Mouse (Mus musculus) urinary bladder, postnatal 36 days (tissue): ENCODE data around the gene Borcs5.

Experiments
- DNase-seq, 2 experiments: peaks; one replicate each; pipeline ENCODE4 v3.0.0; 2022; ENCODE audit warnings: low spot score in 2 of 2, mixed read lengths in 1 of 2

Gene Borcs5

DNA sequence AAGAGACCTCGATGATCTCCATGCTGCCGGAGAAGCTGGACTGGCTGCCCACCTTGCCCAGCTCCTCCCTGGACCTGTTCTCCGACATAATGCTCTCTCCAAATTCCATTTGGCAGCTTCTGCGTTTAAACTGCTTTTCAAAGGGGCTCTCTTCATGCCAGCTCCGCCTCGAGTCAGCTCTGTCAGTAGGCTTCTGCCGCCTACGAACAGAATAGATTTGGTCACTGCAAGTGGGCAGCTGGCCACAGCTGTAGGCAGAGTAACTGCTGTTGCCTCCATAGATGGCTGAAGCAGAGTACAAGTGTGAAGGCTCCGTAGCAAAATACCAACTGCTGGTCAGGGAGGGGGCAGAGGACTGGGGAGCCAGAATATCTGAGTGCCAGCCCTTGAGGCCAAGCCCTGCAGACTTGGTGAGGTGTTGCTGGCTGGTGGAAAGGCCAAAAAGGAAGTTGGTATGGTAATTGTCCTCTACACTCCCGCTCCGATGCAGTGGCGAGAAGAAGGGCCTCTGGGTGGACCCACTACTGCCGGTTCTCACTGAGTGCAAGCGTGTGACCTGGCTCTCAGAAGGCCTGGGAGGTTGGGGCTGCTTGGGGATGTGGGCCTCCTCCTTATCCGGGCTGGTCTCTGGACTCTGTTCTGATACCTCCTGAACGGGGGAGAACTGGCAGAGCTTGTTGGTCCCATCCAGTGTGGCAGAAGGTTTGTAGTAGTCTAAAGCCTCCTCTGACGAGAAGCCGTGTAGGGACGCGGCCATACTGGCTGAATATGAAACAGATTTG is 78.8 kb downstream of the Borcs5 start:
- no peak for DNase-seq

DNA sequence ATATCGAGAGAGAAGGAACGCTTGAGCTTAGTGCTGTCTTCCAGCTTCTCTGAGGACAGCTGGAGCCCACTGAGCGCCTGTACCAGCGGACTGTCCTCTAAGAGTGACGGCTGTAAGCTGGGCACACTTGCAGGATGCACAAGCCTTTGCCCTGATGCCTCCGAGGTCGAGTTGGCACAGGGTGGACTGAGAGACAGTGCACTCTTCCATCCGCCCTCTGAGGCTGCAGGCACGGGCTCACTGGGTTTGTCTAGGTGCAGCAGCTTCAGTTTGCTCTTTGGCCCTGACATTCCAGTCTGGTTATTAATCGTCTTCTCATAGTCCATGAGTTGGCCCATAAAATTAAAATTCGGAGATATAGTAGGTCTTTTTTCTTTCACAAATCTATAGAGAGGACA is 79.4 kb downstream of the Borcs5 start:
- DNase-seq = no peak

- no peak for DNase-seq
Observed at GRCm38 (mm10) chr6:134719156-134719555, 79.8 kb downstream of the Borcs5 start.

GRCm38 (mm10) chr6:134720150-134720549 is 80.8 kb downstream of the Borcs5 start:
- no peak for DNase-seq

GRCm38 (mm10) chr6:134721729-134722269 is 82.5 kb downstream of the Borcs5 start:
- no peak for DNase-seq

GRCm38 (mm10) chr6:134722906-134723305 is 83.6 kb downstream of the Borcs5 start:
- DNase-seq = no peak

GRCm38 (mm10) chr6:134723326-134723725 is 84.0 kb downstream of the Borcs5 start:
- no peak for DNase-seq

DNA sequence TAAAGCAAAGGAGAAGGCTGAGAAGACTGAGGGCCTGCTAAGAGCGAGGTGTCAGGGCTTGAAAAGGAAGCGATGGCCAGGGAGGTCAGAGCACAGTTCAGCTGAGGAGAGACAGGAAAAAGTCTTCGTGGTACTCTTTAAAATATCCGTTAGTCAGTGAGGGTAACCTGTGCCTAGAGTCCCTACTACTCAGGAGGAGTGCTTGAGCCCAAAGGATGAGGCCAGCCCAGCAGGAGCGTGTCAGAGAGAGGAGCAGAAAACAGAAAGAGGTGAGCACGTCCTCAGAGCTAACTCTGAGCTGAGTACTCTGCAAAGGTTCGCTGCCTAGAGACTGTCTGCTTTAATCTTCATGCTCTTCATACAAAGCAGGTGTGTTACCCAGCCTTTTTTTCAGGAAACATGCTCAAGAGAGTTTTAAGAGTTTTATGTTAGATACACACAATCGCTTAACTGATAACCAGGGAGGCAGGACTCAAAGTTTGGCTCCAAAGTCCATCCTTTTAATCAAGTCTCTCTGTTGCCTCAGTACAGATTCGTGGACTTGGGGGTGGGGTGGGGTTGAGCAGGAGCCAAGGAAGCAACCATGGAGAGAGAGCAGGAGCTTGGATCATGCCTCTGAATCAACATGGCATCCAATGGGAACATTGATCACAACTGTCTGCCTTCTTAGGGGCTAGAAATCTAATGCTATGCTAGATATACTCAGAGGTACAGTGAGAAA is 84.7 kb downstream of the Borcs5 start:
- DNase-seq = no peak

DNA sequence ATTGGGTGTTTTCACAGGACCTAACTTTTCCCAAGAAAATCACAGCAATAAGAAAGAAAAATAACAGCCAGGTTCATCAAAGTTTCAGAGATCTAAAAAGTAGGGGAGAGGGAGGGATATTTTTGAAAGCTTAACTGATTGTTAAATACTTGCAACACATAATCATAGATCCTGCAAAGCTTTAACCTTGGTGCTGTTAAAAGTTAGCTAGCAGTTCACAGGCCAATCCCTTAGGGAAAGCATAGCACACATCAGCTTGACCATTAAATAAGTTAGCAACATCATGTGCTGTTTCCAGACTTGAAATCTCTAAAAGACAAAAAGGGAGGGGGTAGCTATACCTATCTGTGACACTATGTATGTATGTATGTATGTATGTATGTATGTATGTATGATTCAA is 86.1 kb downstream of the Borcs5 start:
- no peak for DNase-seq

DNA sequence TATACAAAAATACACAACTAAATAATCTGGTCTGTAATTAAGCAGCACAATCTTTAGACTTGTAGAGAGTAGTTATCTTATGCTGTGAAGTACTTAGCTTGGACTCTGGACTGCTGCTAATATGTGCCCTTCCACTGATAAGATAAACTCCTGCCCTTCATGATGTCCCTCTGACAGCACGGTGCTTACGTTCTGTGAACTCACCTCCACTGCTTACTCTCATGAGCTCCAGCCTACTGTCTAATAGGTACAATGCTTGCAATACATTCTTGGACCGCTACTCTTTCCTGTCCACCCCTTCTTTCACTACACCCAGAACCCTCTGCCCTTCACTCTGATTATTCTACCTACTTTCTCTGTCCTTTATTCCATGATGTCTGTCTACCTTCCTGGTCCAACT is 91.7 kb downstream of the Borcs5 start:
- no peak for DNase-seq

- no peak for DNase-seq
Observed at GRCm38 (mm10) chr6:134732813-134733212, 93.5 kb downstream of the Borcs5 start.

DNA sequence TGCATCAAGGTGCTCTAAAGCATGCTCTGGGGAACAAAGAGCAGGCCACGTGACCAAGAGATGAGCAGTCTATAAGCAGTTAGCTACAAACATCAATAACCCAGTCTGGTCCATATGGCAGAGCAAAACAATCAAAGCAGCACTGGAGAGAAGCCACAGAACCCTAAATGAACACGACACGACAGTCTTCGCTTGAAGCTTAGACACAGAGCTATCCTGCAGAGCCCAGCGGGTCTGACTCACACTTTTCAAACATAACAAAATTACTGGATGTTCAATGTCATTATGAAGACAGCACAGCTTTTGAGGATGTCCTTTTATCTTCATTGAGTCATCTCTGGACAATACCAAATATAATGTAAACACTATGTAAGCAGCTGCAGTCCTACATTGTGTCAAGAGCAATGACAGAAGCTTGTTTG is 94.5 kb downstream of the Borcs5 start:
- DNase-seq = no peak

DNA sequence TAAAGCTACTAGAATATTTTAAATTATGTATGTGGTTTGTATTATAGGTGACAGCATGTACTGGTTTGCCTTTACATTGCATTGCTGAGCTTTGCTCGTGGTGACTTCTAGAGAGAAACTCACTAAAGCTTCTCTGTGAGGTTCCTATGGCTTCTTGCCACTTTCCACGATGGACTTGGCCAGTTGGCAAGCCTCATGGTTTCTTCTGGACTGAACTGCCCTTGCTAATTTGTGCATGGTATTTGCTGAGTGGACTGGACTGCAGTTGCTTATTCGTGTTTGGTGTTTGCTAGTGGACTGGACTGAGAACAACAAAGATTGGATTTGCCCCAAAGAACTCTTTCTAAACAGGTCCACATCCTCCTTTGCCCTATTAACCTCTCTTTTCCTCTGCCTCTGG is 97.5 kb downstream of the Borcs5 start:
- DNase-seq = no peak

- no peak for DNase-seq
Observed at GRCm38 (mm10) chr6:134743568-134743967, 104.3 kb downstream of the Borcs5 start.

- DNase-seq = no peak
Observed at GRCm38 (mm10) chr6:134745876-134746275, 106.6 kb downstream of the Borcs5 start.

DNA sequence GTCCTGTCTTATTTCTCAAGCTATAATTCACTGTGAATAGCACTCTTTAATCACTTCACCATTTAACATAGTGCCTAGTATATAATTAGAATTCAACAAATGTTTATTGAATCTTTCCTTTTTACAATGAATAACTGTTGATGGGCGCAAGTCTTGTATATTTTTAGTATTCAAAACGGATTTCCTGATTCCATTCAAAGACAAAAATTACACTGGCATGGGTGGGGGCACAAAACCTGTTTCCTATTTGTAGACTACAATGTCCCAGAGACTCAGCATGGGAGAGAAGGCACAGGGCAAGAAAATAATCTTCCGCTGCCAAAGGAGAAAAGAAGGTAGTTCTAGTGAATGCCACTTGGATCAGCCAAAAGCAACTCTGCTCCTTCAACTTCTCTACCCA is 108.8 kb downstream of the Borcs5 start:
- DNase-seq = no peak

DNA sequence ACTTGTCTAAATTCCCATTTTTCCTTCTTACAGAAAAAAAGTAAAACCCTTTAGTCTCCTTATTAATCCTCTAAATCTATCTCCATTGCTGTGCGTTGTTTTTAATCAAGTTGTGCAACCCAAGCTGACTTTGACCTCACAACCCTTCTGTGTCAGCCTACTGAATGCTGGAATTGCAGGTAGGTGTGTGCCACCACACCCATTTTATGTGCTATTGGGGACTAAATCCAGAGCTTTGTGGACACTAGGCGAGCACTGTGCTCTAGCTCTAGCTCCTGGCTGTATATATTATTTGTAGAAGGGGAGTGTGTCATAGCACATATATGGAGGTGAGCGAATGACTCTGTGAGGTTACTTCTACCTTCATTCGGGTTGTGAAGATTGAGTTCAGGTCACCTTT is 111.8 kb downstream of the Borcs5 start:
- DNase-seq = no peak

GRCm38 (mm10) chr6:134751883-134752647 is 112.8 kb downstream of the Borcs5 start:
- DNase-seq = no peak

GRCm38 (mm10) chr6:134753412-134753811 is 114.1 kb downstream of the Borcs5 start:
- no peak for DNase-seq

DNA sequence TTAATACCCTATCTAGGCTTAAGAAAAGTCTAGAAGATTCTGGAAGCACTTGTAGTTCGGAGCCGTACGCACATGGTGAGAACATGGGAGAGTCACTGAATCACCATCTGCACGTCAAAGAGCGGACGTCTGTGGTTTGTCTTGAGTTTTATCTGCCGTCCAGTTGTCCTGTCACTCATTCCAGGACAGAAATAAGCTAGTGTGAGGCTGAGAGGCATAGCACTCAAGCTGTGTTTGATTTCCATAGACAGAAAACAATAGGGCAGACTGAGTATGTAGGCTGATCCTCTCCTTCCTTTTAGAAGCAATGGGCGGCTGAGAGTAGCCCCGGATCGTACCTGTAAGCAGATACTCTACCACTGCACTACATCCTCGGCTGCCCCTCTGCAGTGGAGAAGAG is 114.5 kb downstream of the Borcs5 start:
- no peak for DNase-seq

DNA sequence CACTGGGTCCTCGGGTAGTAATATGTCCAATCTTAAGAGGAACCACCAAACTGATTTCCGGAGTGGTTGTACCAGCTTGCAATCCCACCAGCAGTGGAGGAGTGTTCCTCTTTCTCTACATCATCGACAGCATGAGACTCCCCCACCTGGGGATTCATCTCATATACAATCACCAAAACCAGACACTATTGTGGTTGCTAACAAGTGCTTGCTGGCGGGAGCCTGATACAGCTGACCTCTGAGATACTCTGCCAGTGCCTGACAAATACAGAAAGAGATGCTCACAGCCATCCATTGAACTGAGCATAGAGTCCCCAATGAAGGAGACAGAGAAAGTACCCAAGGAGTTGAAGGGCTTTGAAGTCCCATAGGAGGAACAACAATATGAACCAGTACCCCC is 116.7 kb downstream of the Borcs5 start:
- no peak for DNase-seq
